Mouse (Mus musculus): ENCODE measurements at regions not wholly inside any gene's neighbourhood (a gene's known extent, or its start where the extent isn't known, plus 50 kb on each side); places are given as distances from the start of the nearest gene placed in this dataset.

GRCm38 (mm10) chr10:11841494-11841893 is 498.3 kb downstream of the Epm2a start:
- Histone ChIP-seq H3K9ac (ENCODE audit: low read depth, low read length) (no peak overlapping the region), H3K27ac (ENCODE audit: low read depth, low read length) (no peak overlapping the region), H3K4me3 (ENCODE audit: low read depth, low read length) (no peak overlapping the region), H3K27me3 (ENCODE audit: control insufficient read depth, insufficient read depth, low read length) (no peaks in the 10 kb centered on the region), H3K4me2 (no peak overlapping the region), H3K36me3 (ENCODE audit: control insufficient read depth, insufficient read depth, low read length) (no peaks in the 10 kb centered on the region), H3K4me1 (ENCODE audit: control insufficient read depth, insufficient read depth, low read length) (no peaks in the 10 kb centered on the region), H3K9me3 (replicated peaks; ENCODE audit: control insufficient read depth, low read length) (no peaks in the 10 kb centered on the region)
- WGBS (ENCODE audit: insufficient replicate concordance): 68% methylated on average over 7 of the region's 7 CpGs
- ATAC-seq (replicated peaks; ENCODE audit: insufficient number of reproducible peaks, low FRiP score, low TSS enrichment): no peak

GRCm38 (mm10) chr10:11846141-11846540 is 502.9 kb downstream of the Epm2a start:
- Histone ChIP-seq H3K9ac (ENCODE audit: low read depth, low read length) (no peak overlapping the region), H3K4me3 (ENCODE audit: low read depth, low read length) (no peak overlapping the region), H3K27ac (ENCODE audit: low read depth, low read length) (no peak overlapping the region), H3K9me3 (replicated peaks; ENCODE audit: control insufficient read depth, low read length) (no peaks in the 10 kb centered on the region), H3K4me2 (no peak overlapping the region), H3K36me3 (ENCODE audit: control insufficient read depth, insufficient read depth, low read length) (no peaks in the 10 kb centered on the region), H3K27me3 (ENCODE audit: control insufficient read depth, insufficient read depth, low read length) (no peaks in the 10 kb centered on the region), H3K4me1 (ENCODE audit: control insufficient read depth, insufficient read depth, low read length) (no peaks in the 10 kb centered on the region)
- no peak for ATAC-seq (replicated peaks; ENCODE audit: insufficient number of reproducible peaks, low FRiP score, low TSS enrichment)
- 63% methylated on average over 1 of the region's 1 CpGs for WGBS (ENCODE audit: insufficient replicate concordance)

- no peaks in the 10 kb centered on the region for H3K9me3 ChIP-seq (replicated peaks; ENCODE audit: control insufficient read depth, low read length)
- no peak overlapping the region for H3K9ac ChIP-seq (ENCODE audit: low read depth, low read length)
- H3K4me3 ChIP-seq (ENCODE audit: low read depth, low read length): no peak overlapping the region
- no peaks in the 10 kb centered on the region for H3K27me3 ChIP-seq (ENCODE audit: control insufficient read depth, insufficient read depth, low read length)
- WGBS (ENCODE audit: insufficient replicate concordance): 77% methylated on average over 5 of the region's 5 CpGs
- no peaks in the 10 kb centered on the region for H3K36me3 ChIP-seq (ENCODE audit: control insufficient read depth, insufficient read depth, low read length)
- H3K4me2 ChIP-seq: no peak overlapping the region
- ATAC-seq (replicated peaks; ENCODE audit: insufficient number of reproducible peaks, low FRiP score, low TSS enrichment): no peak
- H3K4me1 ChIP-seq (ENCODE audit: control insufficient read depth, insufficient read depth, low read length): no peaks in the 10 kb centered on the region
- H3K27ac ChIP-seq (ENCODE audit: low read depth, low read length): no peak overlapping the region
Observed at GRCm38 (mm10) chr10:11875145-11876131, 532.2 kb downstream of the Epm2a start.

GRCm38 (mm10) chr10:11886237-11886636 is 543.0 kb downstream of the Epm2a start:
- Histone ChIP-seq H3K9ac (ENCODE audit: low read depth, low read length) (no peak overlapping the region), H3K36me3 (ENCODE audit: control insufficient read depth, insufficient read depth, low read length) (no peaks in the 10 kb centered on the region), H3K27ac (ENCODE audit: low read depth, low read length) (no peak overlapping the region), H3K4me3 (ENCODE audit: low read depth, low read length) (no peak overlapping the region), H3K27me3 (ENCODE audit: control insufficient read depth, insufficient read depth, low read length) (no peaks in the 10 kb centered on the region), H3K4me1 (ENCODE audit: control insufficient read depth, insufficient read depth, low read length) (no peaks in the 10 kb centered on the region), H3K4me2 (no peak overlapping the region), H3K9me3 (replicated peaks; ENCODE audit: control insufficient read depth, low read length) (no peaks in the 10 kb centered on the region)
- WGBS (ENCODE audit: insufficient replicate concordance): 78% methylated on average over 4 of the region's 4 CpGs
- ATAC-seq (replicated peaks; ENCODE audit: insufficient number of reproducible peaks, low FRiP score, low TSS enrichment): no peak

GRCm38 (mm10) chr10:11888953-11889352 is 545.7 kb downstream of the Epm2a start:
- H3K4me1 ChIP-seq (ENCODE audit: control insufficient read depth, insufficient read depth, low read length): no peaks in the 10 kb centered on the region
- no peak overlapping the region for H3K9ac ChIP-seq (ENCODE audit: low read depth, low read length)
- no peak overlapping the region for H3K27ac ChIP-seq (ENCODE audit: low read depth, low read length)
- H3K9me3 ChIP-seq (replicated peaks; ENCODE audit: control insufficient read depth, low read length): no peaks in the 10 kb centered on the region
- WGBS (ENCODE audit: insufficient replicate concordance): 61% methylated on average over 2 of the region's 2 CpGs
- H3K4me3 ChIP-seq (ENCODE audit: low read depth, low read length): no peak overlapping the region
- ATAC-seq (replicated peaks; ENCODE audit: insufficient number of reproducible peaks, low FRiP score, low TSS enrichment): no peak
- no peaks in the 10 kb centered on the region for H3K36me3 ChIP-seq (ENCODE audit: control insufficient read depth, insufficient read depth, low read length)
- no peak overlapping the region for H3K4me2 ChIP-seq
- H3K27me3 ChIP-seq (ENCODE audit: control insufficient read depth, insufficient read depth, low read length): no peaks in the 10 kb centered on the region

GRCm38 (mm10) chr10:11922132-11922531 is 578.9 kb downstream of the Epm2a start:
- Histone ChIP-seq H3K27me3 (ENCODE audit: control insufficient read depth, insufficient read depth, low read length) (no peaks in the 10 kb centered on the region), H3K4me1 (ENCODE audit: control insufficient read depth, insufficient read depth, low read length) (no peaks in the 10 kb centered on the region), H3K27ac (ENCODE audit: low read depth, low read length) (no peak overlapping the region), H3K4me2 (no peak overlapping the region), H3K4me3 (ENCODE audit: low read depth, low read length) (no peak overlapping the region), H3K9me3 (replicated peaks; ENCODE audit: control insufficient read depth, low read length) (no peaks in the 10 kb centered on the region), H3K36me3 (ENCODE audit: control insufficient read depth, insufficient read depth, low read length) (no peaks in the 10 kb centered on the region), H3K9ac (ENCODE audit: low read depth, low read length) (no peak overlapping the region)
- WGBS (ENCODE audit: insufficient replicate concordance): 81% methylated on average over 3 of the region's 3 CpGs
- ATAC-seq (replicated peaks; ENCODE audit: insufficient number of reproducible peaks, low FRiP score, low TSS enrichment): no peak

GRCm38 (mm10) chr10:11938164-11938563 is 595.0 kb downstream of the Epm2a start:
- Histone ChIP-seq H3K27ac (ENCODE audit: low read depth, low read length) (no peak overlapping the region), H3K4me2 (no peak overlapping the region), H3K36me3 (ENCODE audit: control insufficient read depth, insufficient read depth, low read length) (no peaks in the 10 kb centered on the region), H3K4me3 (ENCODE audit: low read depth, low read length) (no peak overlapping the region), H3K27me3 (ENCODE audit: control insufficient read depth, insufficient read depth, low read length) (no peaks in the 10 kb centered on the region), H3K9me3 (replicated peaks; ENCODE audit: control insufficient read depth, low read length) (no peaks in the 10 kb centered on the region), H3K9ac (ENCODE audit: low read depth, low read length) (no peak overlapping the region), H3K4me1 (ENCODE audit: control insufficient read depth, insufficient read depth, low read length) (no peaks in the 10 kb centered on the region)
- ATAC-seq (replicated peaks; ENCODE audit: insufficient number of reproducible peaks, low FRiP score, low TSS enrichment): no peak
- WGBS (ENCODE audit: insufficient replicate concordance): 73% methylated on average over 2 of the region's 2 CpGs

GRCm38 (mm10) chr10:11942772-11943171 is 599.6 kb downstream of the Epm2a start:
- Histone ChIP-seq H3K4me3 (ENCODE audit: low read depth, low read length) (no peak overlapping the region), H3K9ac (ENCODE audit: low read depth, low read length) (no peak overlapping the region), H3K4me2 (no peak overlapping the region), H3K27me3 (ENCODE audit: control insufficient read depth, insufficient read depth, low read length) (no peaks in the 10 kb centered on the region), H3K36me3 (ENCODE audit: control insufficient read depth, insufficient read depth, low read length) (no peaks in the 10 kb centered on the region), H3K4me1 (ENCODE audit: control insufficient read depth, insufficient read depth, low read length) (no peaks in the 10 kb centered on the region), H3K27ac (ENCODE audit: low read depth, low read length) (no peak overlapping the region), H3K9me3 (replicated peaks; ENCODE audit: control insufficient read depth, low read length) (no peaks in the 10 kb centered on the region)
- 69% methylated on average over 2 of the region's 2 CpGs for WGBS (ENCODE audit: insufficient replicate concordance)
- ATAC-seq (replicated peaks; ENCODE audit: insufficient number of reproducible peaks, low FRiP score, low TSS enrichment): no peak

Data from heart, embryonic 11.5 days (tissue).